Mouse (Mus musculus) cerebellum, postnatal 25 days (tissue): ENCODE data around the gene Podxl2.

Source experiments
- DNase-seq, 2 experiments: peaks; one replicate each; pipeline ENCODE4 v3.0.0; 2021; ENCODE audit warnings: mixed read lengths in 2 of 2

Gene Podxl2

GRCm38 (mm10) chr6:88794561-88794971 is 80.3 kb downstream of the Podxl2 start:
- DNase-seq: peak; percentile 57

- peak in 1 of 2 experiments; percentile 27 for DNase-seq
Observed at GRCm38 (mm10) chr6:88793872-88794271, 81.0 kb downstream of the Podxl2 start.

GRCm38 (mm10) chr6:88793243-88793642 is 81.6 kb downstream of the Podxl2 start:
- DNase-seq: peak in 1 of 2 experiments; percentile 42
